Mouse (Mus musculus) hindbrain, embryonic 15.5 days (tissue): ENCODE results near the gene Trim29. TPM values are rescaled to one million over a fixed set of nuclear protein-coding genes. Genes with fewer than 3 reads are reported as not detected.
A peak's percentile ranks its signal among the peaks of the same experiment; 100 is the strongest.

Experiments used
- ATAC-seq: fragments of 200-750 bp; cut with Nextera tagmentation; 2 replicates; pipeline ENCODE4 v1.8.0; 2017; ENCODE audit warnings: low read depth, moderate number of reproducible peaks, moderate TSS enrichment; ENCODE audit not compliant: low FRiP score
- H3K27ac ChIP-seq: fragments of 300-500 bp; sonication (generic); replicated peaks from 2 replicates; pipeline ENCODE4 v1.5.1; 2015; ENCODE audit warnings: mild to moderate bottlenecking, inconsistent platforms
- H3K27me3 ChIP-seq: fragments of 300-500 bp; sonication (generic); 2 replicates; pipeline ENCODE4 v1.6.1; 2015; ENCODE audit warnings: control low read depth, inconsistent platforms
- H3K36me3 ChIP-seq: fragments of 300-500 bp; sonication (generic); 2 replicates; pipeline ENCODE4 v1.6.1; 2015; ENCODE audit warnings: control low read depth, inconsistent platforms
- H3K4me1 ChIP-seq: fragments of 300-500 bp; sonication (generic); replicated peaks from 2 replicates; pipeline ENCODE4 v1.6.1; 2015; ENCODE audit warnings: control low read depth, inconsistent platforms
- H3K4me2 ChIP-seq: fragments of 300-500 bp; sonication (generic); 2 replicates; pipeline ENCODE4 v1.6.1; 2015; ENCODE audit warnings: moderate library complexity, mild to moderate bottlenecking, inconsistent platforms
- H3K4me3 ChIP-seq: fragments of 300-500 bp; sonication (generic); 2 replicates; pipeline ENCODE4 v1.5.1; 2015; ENCODE audit warnings: mild to moderate bottlenecking, inconsistent platforms
- H3K9ac ChIP-seq: fragments of 300-500 bp; sonication (generic); 2 replicates; pipeline ENCODE4 v1.6.1; 2015; ENCODE audit warnings: inconsistent platforms
- H3K9me3 ChIP-seq: fragments of 300-500 bp; sonication (generic); 2 replicates; pipeline ENCODE4 v1.6.1; 2016; ENCODE audit warnings: control low read depth, inconsistent platforms
- WGBS: fragments of 180-500 bp; shearing (Covaris S2); methylation state at CpG from one replicate; pipeline ENCODE4 v1.1.7; 2015; 5-methylcytosine and 5-hydroxymethylcytosine counted together
- polyA plus RNA-seq: library from polyadenylated mRNA; unstranded; fragments of >200 nt; fragmentation: Nextera tagmentation; extraction: Ambion mirVana; gene quantifications from 2 replicates; pipeline ENCODE4 v1.2.1, GENCODE M21; 2015

The Trim29 gene
- polyA plus RNA-seq, 1 experiment from 2014 or later, result not detected

GRCm38 (mm10) chr9:43316466-43316865 lies 5.8 kb downstream of the Trim29 start:
- WGBS, result 84% methylated on average over 4 of the region's 4 CpGs

GRCm38 (mm10) chr9:43318661-43319060 lies 8.0 kb downstream of the Trim29 start:
- H3K4me3 ChIP-seq, result no peak overlapping the region
- no peaks in the 10 kb centered on the region for H3K36me3 ChIP-seq
- no peaks in the 10 kb centered on the region for H3K27me3 ChIP-seq
- H3K9me3 ChIP-seq, result no peaks in the 10 kb centered on the region
- no peak overlapping the region for H3K27ac ChIP-seq
- no peak overlapping the region for H3K9ac ChIP-seq
- no peaks in the 10 kb centered on the region for H3K4me1 ChIP-seq
- WGBS, result 94% methylated on average over 10 of the region's 10 CpGs
- ATAC-seq, result no peak
- no peak overlapping the region for H3K4me2 ChIP-seq

More at GRCm38 (mm10) chr9:43316466-43316865, 5.8 kb downstream of the Trim29 start:
- Histone ChIP-seq H3K4me1 (no peaks in the 10 kb centered on the region), H3K27me3 (no peaks in the 10 kb centered on the region), H3K27ac (no peak overlapping the region), H3K4me2 (no peak overlapping the region), H3K4me3 (no peak overlapping the region), H3K36me3 (no peaks in the 10 kb centered on the region), H3K9ac (no peak overlapping the region), H3K9me3 (no peaks in the 10 kb centered on the region)
- no peak for ATAC-seq

GRCm38 (mm10) chr9:43321951-43322350 lies 11.3 kb downstream of the Trim29 start:
- ATAC-seq, result no peak
- WGBS, result 84% methylated on average over 6 of the region's 6 CpGs
- H3K4me1 ChIP-seq, result no peaks in the 10 kb centered on the region
- H3K27ac ChIP-seq, result no peak overlapping the region
- H3K27me3 ChIP-seq, result no peaks in the 10 kb centered on the region
- no peak overlapping the region for H3K4me3 ChIP-seq
- no peak overlapping the region for H3K9ac ChIP-seq
- H3K4me2 ChIP-seq, result no peak overlapping the region
- H3K36me3 ChIP-seq, result no peaks in the 10 kb centered on the region
- no peaks in the 10 kb centered on the region for H3K9me3 ChIP-seq

- Histone ChIP-seq H3K4me3 (no peak overlapping the region), H3K4me2 (no peak overlapping the region), H3K27me3 (no peaks in the 10 kb centered on the region), H3K9me3 (no peaks in the 10 kb centered on the region), H3K9ac (no peak overlapping the region), H3K27ac (no peak overlapping the region), H3K4me1 (no peaks in the 10 kb centered on the region), H3K36me3 (no peaks in the 10 kb centered on the region)
- no peak for ATAC-seq
- WGBS, result 91% methylated on average over 4 of the region's 4 CpGs
These were observed 12.0 kb downstream of the Trim29 start for GRCm38 (mm10) chr9:43322666-43323065.

- no peaks in the 10 kb centered on the region for H3K36me3 ChIP-seq
These were observed 14.8 kb downstream of the Trim29 start for GRCm38 (mm10) chr9:43325486-43325885.

GRCm38 (mm10) chr9:43326015-43326631 lies 15.5 kb downstream of the Trim29 start:
- no peaks in the 10 kb centered on the region for H3K27me3 ChIP-seq
- no peaks in the 10 kb centered on the region for H3K4me1 ChIP-seq
- no peaks in the 10 kb centered on the region for H3K36me3 ChIP-seq
- H3K9ac ChIP-seq, result no peak overlapping the region
- no peak overlapping the region for H3K4me3 ChIP-seq
- H3K27ac ChIP-seq, result no peak overlapping the region
- no peak overlapping the region for H3K4me2 ChIP-seq
- WGBS, result 77% methylated on average over 7 of the region's 7 CpGs
- ATAC-seq, result no peak
- H3K9me3 ChIP-seq, result no peaks in the 10 kb centered on the region

More at GRCm38 (mm10) chr9:43325486-43325885, 14.8 kb downstream of the Trim29 start:
- Histone ChIP-seq H3K4me2 (no peak overlapping the region), H3K4me1 (no peaks in the 10 kb centered on the region), H3K9ac (no peak overlapping the region), H3K9me3 (no peaks in the 10 kb centered on the region), H3K27me3 (no peaks in the 10 kb centered on the region), H3K27ac (no peak overlapping the region), H3K4me3 (no peak overlapping the region)
- ATAC-seq, result no peak
- WGBS, result 81% methylated on average over 3 of the region's 3 CpGs

- peaks cover 12% of the 10 kb centered on the region for H3K4me1 ChIP-seq
- no peak overlapping the region for H3K4me3 ChIP-seq
- no peak overlapping the region for H3K27ac ChIP-seq
- no peaks in the 10 kb centered on the region for H3K27me3 ChIP-seq
- no peak overlapping the region for H3K9ac ChIP-seq
- no peak for ATAC-seq
- WGBS, result 50% methylated on average over 21 of the region's 21 CpGs
- no peaks in the 10 kb centered on the region for H3K9me3 ChIP-seq
- H3K36me3 ChIP-seq, result no peaks in the 10 kb centered on the region
- no peak overlapping the region for H3K4me2 ChIP-seq
These were observed 16.8 kb downstream of the Trim29 start for GRCm38 (mm10) chr9:43327182-43328129.

- Histone ChIP-seq H3K9ac (no peak overlapping the region), H3K27ac (no peak overlapping the region), H3K9me3 (no peaks in the 10 kb centered on the region), H3K36me3 (no peaks in the 10 kb centered on the region), H3K4me3 (no peak overlapping the region), H3K27me3 (no peaks in the 10 kb centered on the region), H3K4me1 (peaks cover 13% of the 10 kb centered on the region), H3K4me2 (no peak overlapping the region)
- no peak for ATAC-seq
- 47% methylated on average over 5 of the region's 5 CpGs for WGBS
These were observed 19.8 kb downstream of the Trim29 start for GRCm38 (mm10) chr9:43330426-43330825.

- H3K9me3 ChIP-seq, result no peaks in the 10 kb centered on the region
- peaks cover 13% of the 10 kb centered on the region for H3K4me1 ChIP-seq
- H3K27me3 ChIP-seq, result no peaks in the 10 kb centered on the region
- WGBS, result 71% methylated on average over 8 of the region's 8 CpGs
- ATAC-seq, result peak; percentile 74
- H3K4me3 ChIP-seq, result no peak overlapping the region
- no peak overlapping the region; the same call in 1 of the 2 replicates for H3K27ac ChIP-seq
- H3K4me2 ChIP-seq, result no peak overlapping the region
- no peaks in the 10 kb centered on the region for H3K36me3 ChIP-seq
- H3K9ac ChIP-seq, result no peak overlapping the region
These were observed 21.1 kb downstream of the Trim29 start for GRCm38 (mm10) chr9:43331476-43332471.

- no peak overlapping the region for H3K27ac ChIP-seq
- H3K27me3 ChIP-seq, result no peaks in the 10 kb centered on the region
- no peak for ATAC-seq
- no peaks in the 10 kb centered on the region for H3K36me3 ChIP-seq
- no peaks in the 10 kb centered on the region for H3K9me3 ChIP-seq
- WGBS, result 75% methylated on average over 8 of the region's 8 CpGs
- no peak overlapping the region for H3K4me2 ChIP-seq
- H3K9ac ChIP-seq, result no peak overlapping the region
- H3K4me3 ChIP-seq, result no peak overlapping the region
- peaks cover 13% of the 10 kb centered on the region for H3K4me1 ChIP-seq
These were observed 23.8 kb downstream of the Trim29 start for GRCm38 (mm10) chr9:43334476-43334875.

- peaks cover 2% of the 10 kb centered on the region; the same call in 1 of the 2 replicates for H3K4me1 ChIP-seq
- no peak overlapping the region for H3K4me3 ChIP-seq
- H3K27me3 ChIP-seq, result no peaks in the 10 kb centered on the region
- H3K9ac ChIP-seq, result no peak overlapping the region
- H3K9me3 ChIP-seq, result no peaks in the 10 kb centered on the region
- ATAC-seq, result no peak
- H3K27ac ChIP-seq, result no peak overlapping the region
- H3K36me3 ChIP-seq, result no peaks in the 10 kb centered on the region
- WGBS, result 51% methylated on average over 4 of the region's 4 CpGs
- no peak overlapping the region for H3K4me2 ChIP-seq
These were observed 27.0 kb downstream of the Trim29 start for GRCm38 (mm10) chr9:43337636-43338035.
